Mouse (Mus musculus): ENCODE results near the gene Spop. TPM values are rescaled to one million over a fixed set of nuclear protein-coding genes. Genes with fewer than 3 reads are reported as not detected.

The Spop gene
- polyA plus RNA-seq, 1 experiment, result 3.0 TPM

DNA sequence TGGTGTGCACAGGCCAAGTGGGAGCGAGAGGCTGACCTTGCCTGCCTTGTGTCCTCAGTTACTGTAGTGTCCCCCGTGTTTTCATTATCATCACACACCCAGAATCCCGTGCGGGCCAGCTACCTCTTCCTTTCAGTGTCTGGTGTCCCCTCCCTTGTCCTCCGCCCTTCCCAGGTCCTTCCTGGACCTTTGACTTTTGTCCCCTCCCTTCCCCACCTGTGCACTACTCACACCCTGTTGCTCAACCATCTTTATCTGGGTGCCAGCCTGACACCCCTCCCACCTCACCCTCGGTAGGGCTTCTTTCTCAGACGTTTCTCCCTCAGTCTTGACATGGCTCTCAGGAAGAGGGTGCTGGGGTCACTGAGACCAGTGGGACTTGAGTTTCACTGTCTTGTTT is 26.5 kb upstream of the Spop start:
- H3K36me3 ChIP-seq (ENCODE audit: control insufficient read depth), result peaks cover 73% of the 10 kb centered on the region
- TF ChIP-seq GATA1 (IDR thresholded peaks at IDR 0.05; ENCODE audit: low read length), result no peak
- no peak for TF ChIP-seq TAL1 (IDR thresholded peaks at IDR 0.05; ENCODE audit: low read length)
- no peaks in the 10 kb centered on the region for H3K9me3 ChIP-seq (ENCODE audit: control insufficient read depth, low read length)
- no peaks in the 10 kb centered on the region for H3K27me3 ChIP-seq (ENCODE audit: control insufficient read depth)
- peaks cover 35% of the 10 kb centered on the region for H3K4me1 ChIP-seq (ENCODE audit: control insufficient read depth)
- H3K4me3 ChIP-seq (replicated peaks), result no peak overlapping the region

DNA sequence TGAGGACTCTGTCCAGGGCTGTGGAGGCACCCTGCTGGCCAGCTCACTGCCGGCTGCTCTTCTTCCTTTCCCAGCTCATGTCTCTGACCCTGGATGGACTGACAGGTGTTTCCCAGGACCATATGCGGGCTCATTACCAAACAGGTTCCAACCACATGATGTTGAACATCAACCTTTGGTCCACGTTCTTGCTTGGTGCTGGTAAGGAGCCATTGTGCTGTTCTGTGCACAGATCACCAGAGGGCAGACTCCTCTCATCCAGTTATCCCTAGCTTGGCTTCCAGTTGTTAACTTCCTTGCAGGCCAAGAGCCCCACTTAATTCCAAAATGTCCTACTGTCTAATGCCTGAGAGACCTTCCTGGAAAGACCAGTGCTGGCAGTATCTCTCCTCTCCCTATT is 24.9 kb upstream of the Spop start:
- no peaks in the 10 kb centered on the region for H3K9me3 ChIP-seq (ENCODE audit: control insufficient read depth, low read length)
- TF ChIP-seq TAL1 (IDR thresholded peaks at IDR 0.05; ENCODE audit: low read length), result no peak
- no peak for TF ChIP-seq GATA1 (IDR thresholded peaks at IDR 0.05; ENCODE audit: low read length)
- H3K4me3 ChIP-seq (replicated peaks), result no peak overlapping the region
- H3K4me1 ChIP-seq (ENCODE audit: control insufficient read depth), result peaks cover 21% of the 10 kb centered on the region
- H3K36me3 ChIP-seq (ENCODE audit: control insufficient read depth), result peaks cover 66% of the 10 kb centered on the region
- H3K27me3 ChIP-seq (ENCODE audit: control insufficient read depth), result no peaks in the 10 kb centered on the region

- H3K9me3 ChIP-seq (ENCODE audit: control insufficient read depth, low read length), result no peaks in the 10 kb centered on the region
- H3K4me3 ChIP-seq (replicated peaks), result no peak overlapping the region
- H3K4me1 ChIP-seq (ENCODE audit: control insufficient read depth), result peaks cover 18% of the 10 kb centered on the region
- no peak for TF ChIP-seq TAL1 (IDR thresholded peaks at IDR 0.05; ENCODE audit: low read length)
- no peak for TF ChIP-seq GATA1 (IDR thresholded peaks at IDR 0.05; ENCODE audit: low read length)
- no peaks in the 10 kb centered on the region for H3K27me3 ChIP-seq (ENCODE audit: control insufficient read depth)
- H3K36me3 ChIP-seq (ENCODE audit: control insufficient read depth), result peaks cover 66% of the 10 kb centered on the region
Observed at GRCm38 (mm10) chr11:95390420-95390819, 23.5 kb upstream of the Spop start.

- Histone ChIP-seq H3K27me3 (ENCODE audit: control insufficient read depth) (no peaks in the 10 kb centered on the region), H3K4me1 (ENCODE audit: control insufficient read depth) (peaks cover 10% of the 10 kb centered on the region), H3K9me3 (ENCODE audit: control insufficient read depth, low read length) (no peaks in the 10 kb centered on the region), H3K36me3 (ENCODE audit: control insufficient read depth) (peaks cover 65% of the 10 kb centered on the region), H3K4me3 (replicated peaks) (no peak overlapping the region)
- TF ChIP-seq GATA1 (IDR thresholded peaks at IDR 0.05; ENCODE audit: low read length) (no peak), TAL1 (IDR thresholded peaks at IDR 0.05; ENCODE audit: low read length) (no peak)
Observed at GRCm38 (mm10) chr11:95391201-95391600, 22.7 kb upstream of the Spop start.

DNA sequence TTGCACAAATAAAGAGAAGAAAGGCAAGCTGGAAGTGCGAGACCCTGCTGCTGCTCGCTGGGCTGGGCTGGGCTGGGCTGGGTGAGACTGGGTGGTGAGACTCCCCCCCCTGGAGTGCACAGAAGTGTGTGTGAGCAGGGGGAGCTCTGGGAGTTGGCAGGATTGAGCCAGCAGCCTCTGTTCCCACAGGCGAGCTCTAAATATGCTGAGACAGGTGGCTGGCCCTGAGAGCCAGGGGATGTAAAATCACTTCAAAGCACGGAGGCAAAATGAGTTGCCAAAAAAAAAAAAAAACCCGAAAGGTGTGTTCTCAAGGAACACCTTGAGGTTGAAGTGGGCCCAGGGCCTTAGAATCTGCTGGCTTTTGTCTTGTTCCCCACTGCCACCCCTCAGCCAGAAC is 22.1 kb upstream of the Spop start:
- Histone ChIP-seq H3K27me3 (ENCODE audit: control insufficient read depth) (no peaks in the 10 kb centered on the region), H3K4me1 (ENCODE audit: control insufficient read depth) (peaks cover 5% of the 10 kb centered on the region), H3K4me3 (replicated peaks) (no peak overlapping the region), H3K36me3 (ENCODE audit: control insufficient read depth) (peaks cover 59% of the 10 kb centered on the region), H3K9me3 (ENCODE audit: control insufficient read depth, low read length) (no peaks in the 10 kb centered on the region)
- TF ChIP-seq TAL1 (IDR thresholded peaks at IDR 0.05; ENCODE audit: low read length) (no peak), GATA1 (IDR thresholded peaks at IDR 0.05; ENCODE audit: low read length) (no peak)

GRCm38 (mm10) chr11:95392223-95392667 is 21.6 kb upstream of the Spop start:
- peaks cover 54% of the 10 kb centered on the region for H3K36me3 ChIP-seq (ENCODE audit: control insufficient read depth)
- TF ChIP-seq GATA1 (IDR thresholded peaks at IDR 0.05; ENCODE audit: low read length), result no peak

DNA sequence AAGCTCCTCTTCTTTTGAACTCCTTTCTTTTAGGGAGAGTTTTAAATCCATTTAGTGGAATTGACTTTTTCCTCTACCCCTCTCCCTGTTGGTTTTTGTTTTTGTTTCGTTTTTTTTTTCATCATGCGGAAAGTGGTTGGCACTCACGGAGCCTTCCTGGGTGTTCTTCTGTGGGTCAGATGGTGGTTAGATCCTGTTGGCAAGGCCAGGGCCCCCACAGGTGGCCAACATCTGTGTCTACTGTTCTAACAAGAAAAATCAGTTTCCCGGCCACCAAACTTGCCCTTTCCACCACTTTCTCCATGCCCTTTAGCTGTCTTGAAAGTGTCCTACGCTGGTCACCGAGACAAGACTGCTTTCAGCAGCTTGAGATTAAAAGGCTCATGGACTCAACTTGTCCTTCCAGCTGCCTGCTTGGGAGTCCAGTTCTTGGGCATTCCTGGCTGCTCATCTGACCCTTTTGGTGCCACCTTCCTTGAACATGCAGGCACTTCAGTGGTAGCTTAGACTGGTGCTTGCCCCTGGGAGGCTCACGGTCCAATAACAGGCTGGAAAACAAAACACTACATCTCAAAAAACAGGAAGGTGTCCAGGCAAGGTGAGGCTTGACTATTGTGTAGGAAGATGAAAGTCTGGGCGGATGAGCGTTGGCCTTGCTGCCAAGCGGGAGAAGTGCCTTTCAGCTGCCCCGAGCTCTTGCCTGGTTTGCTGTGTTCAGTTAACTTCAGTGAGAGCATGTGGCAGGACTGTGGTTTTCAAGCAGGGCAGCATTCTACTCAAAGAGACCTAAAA is 21.0 kb upstream of the Spop start:
- H3K4me1 ChIP-seq (ENCODE audit: control insufficient read depth), result no peaks in the 10 kb centered on the region; the same call in 1 of the 2 replicates
- H3K27me3 ChIP-seq (ENCODE audit: control insufficient read depth), result no peaks in the 10 kb centered on the region
- H3K36me3 ChIP-seq (ENCODE audit: control insufficient read depth), result peaks cover 48% of the 10 kb centered on the region
- no peaks in the 10 kb centered on the region for H3K9me3 ChIP-seq (ENCODE audit: control insufficient read depth, low read length)
- TF ChIP-seq GATA1 (IDR thresholded peaks at IDR 0.05; ENCODE audit: low read length), result no peak
- TF ChIP-seq TAL1 (IDR thresholded peaks at IDR 0.05; ENCODE audit: low read length), result no peak
- H3K4me3 ChIP-seq (replicated peaks), result no peak overlapping the region

More at GRCm38 (mm10) chr11:95392223-95392667, 21.6 kb upstream of the Spop start:
- Histone ChIP-seq H3K4me1 (ENCODE audit: control insufficient read depth) (peaks cover 3% of the 10 kb centered on the region; the same call in 1 of the 2 replicates), H3K4me3 (replicated peaks) (no peak overlapping the region), H3K9me3 (ENCODE audit: control insufficient read depth, low read length) (no peaks in the 10 kb centered on the region), H3K27me3 (ENCODE audit: control insufficient read depth) (no peaks in the 10 kb centered on the region)

- Histone ChIP-seq H3K27me3 (ENCODE audit: control insufficient read depth) (peaks cover 3% of the 10 kb centered on the region; the same call in 1 of the 2 replicates), H3K4me3 (replicated peaks) (no peak overlapping the region), H3K4me1 (ENCODE audit: control insufficient read depth) (no peaks in the 10 kb centered on the region; the same call in 1 of the 2 replicates), H3K36me3 (ENCODE audit: control insufficient read depth) (peaks cover 42% of the 10 kb centered on the region), H3K9me3 (ENCODE audit: control insufficient read depth, low read length) (no peaks in the 10 kb centered on the region)
- TF ChIP-seq TAL1 (IDR thresholded peaks at IDR 0.05; ENCODE audit: low read length), result no peak
- no peak for TF ChIP-seq GATA1 (IDR thresholded peaks at IDR 0.05; ENCODE audit: low read length)
Observed at GRCm38 (mm10) chr11:95393500-95393816, 20.4 kb upstream of the Spop start.

GRCm38 (mm10) chr11:95394112-95394511 is 19.8 kb upstream of the Spop start:
- H3K4me1 ChIP-seq (ENCODE audit: control insufficient read depth), result no peaks in the 10 kb centered on the region; the same call in 1 of the 2 replicates

More at GRCm38 (mm10) chr11:95394112-95394511, 19.8 kb upstream of the Spop start:
- no peak overlapping the region for H3K4me3 ChIP-seq (replicated peaks)
- H3K27me3 ChIP-seq (ENCODE audit: control insufficient read depth), result peaks cover 9% of the 10 kb centered on the region
- no peaks in the 10 kb centered on the region for H3K9me3 ChIP-seq (ENCODE audit: control insufficient read depth, low read length)
- TF ChIP-seq GATA1 (IDR thresholded peaks at IDR 0.05; ENCODE audit: low read length) (no peak), TAL1 (IDR thresholded peaks at IDR 0.05; ENCODE audit: low read length) (no peak)
- peaks cover 36% of the 10 kb centered on the region for H3K36me3 ChIP-seq (ENCODE audit: control insufficient read depth)

Measured in erythroblast, embryonic 14.5 days (primary cell).